Mouse (Mus musculus) cerebellum, adult 9-11 months (tissue): ENCODE measurements around the gene Rfx8.
"Not testable (repeated sequence)": the region's sequence is repeated elsewhere in the genome, so short reads cannot be mapped to it uniquely, and the experiment has no call there.

Experiments
- DNase-seq: peaks from one replicate; pipeline ENCODE4 v3.0.0; 2022

Gene Rfx8

DNA sequence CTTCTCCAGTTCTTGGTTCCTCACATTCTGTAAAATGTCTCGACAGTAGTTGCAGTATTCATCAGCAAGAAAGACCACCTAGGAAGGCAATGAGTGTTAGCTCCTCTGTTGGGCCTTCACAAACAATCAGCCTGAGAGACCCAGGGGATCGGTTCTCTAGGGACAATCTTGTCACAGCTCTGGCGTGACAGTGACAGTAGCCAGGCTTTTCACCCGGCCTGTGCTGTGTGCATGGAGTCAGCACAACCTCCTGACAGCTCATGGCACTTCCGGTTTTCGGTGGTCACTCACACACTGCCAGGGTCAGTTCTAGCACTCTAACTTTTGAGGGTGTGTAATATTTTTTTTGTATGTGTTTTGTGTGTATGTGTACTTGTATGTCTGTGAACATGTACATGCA lies 32.2 kb downstream of the Rfx8 start:
- no peak for DNase-seq

DNA sequence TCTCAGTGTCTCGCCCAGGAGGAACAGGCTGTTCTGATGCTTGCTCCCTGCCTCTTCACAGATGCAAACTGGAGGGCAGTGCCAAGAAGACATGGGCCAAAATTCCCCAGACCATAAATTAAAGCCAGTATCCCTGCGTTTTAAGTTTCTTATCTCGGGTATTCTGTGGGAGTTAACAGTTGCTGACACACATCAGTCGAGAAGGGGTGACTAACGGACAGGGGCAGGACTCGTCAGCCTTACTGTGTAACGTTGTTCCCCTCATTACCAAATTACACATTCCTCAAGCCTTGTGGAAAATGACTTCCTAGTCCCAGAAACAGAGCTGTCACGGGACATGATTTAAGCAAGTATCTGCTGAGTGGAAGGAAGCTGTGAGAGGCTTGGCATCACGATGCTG lies 33.5 kb downstream of the Rfx8 start:
- DNase-seq = no peak

DNA sequence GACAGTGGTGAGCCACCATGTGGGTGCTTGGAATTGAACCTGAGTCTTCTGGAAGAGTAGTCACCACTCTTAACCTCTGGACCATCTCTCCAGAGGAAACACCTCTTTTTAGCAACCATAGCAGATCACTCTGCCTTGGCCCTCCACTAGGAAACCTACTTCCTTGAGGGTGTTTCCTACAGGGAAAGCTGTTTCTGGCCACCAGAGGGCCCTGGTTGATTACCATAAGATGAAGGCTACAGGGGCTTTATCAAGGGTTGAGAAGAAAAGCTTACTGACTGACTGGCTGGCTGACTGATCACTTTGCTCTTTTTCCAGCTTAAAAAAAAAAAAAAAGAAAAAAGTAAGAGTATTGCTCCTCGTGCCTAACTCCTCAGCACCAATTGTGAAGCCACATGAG lies 35.0 kb downstream of the Rfx8 start:
- DNase-seq = peak; percentile 38

DNA sequence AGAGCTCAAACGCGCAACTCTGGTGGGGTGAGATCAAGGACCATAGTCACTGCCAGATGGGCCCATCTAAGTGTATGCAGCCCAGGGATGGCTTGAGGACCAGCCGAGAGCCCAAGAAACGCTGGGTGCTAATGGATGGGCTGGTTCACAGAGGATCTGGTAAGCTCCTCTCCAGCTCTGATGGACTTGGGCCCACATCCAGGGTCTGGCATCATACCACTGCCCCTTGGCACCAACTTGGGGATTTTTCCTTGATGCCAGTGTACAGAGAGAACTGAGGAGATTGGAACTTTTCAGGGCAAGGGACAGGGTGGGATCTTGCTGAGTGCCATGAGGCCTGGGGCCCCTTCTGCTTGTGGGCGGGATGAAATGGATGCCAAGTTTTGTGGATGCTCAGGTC lies 39.2 kb downstream of the Rfx8 start:
- no peak for DNase-seq

DNA sequence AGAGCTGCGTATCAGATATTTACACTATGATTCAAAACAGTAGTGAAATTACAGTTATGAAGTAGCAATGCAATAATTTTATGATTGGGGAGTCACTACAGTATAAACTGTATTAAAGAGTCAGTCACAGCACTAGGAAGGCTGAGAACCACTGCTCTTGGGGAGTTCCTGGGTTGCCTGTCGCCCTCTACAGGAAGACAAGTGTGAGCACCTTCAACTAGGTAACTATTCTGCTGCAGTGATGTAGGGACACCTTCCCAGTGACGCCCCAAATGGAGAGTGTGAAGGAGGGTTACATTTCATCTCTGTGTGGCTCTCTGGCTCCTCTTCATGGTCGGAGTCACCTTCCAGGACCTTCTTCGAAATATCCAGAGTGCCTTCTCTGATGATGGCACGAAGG lies 40.3 kb downstream of the Rfx8 start:
- no peak for DNase-seq

DNA sequence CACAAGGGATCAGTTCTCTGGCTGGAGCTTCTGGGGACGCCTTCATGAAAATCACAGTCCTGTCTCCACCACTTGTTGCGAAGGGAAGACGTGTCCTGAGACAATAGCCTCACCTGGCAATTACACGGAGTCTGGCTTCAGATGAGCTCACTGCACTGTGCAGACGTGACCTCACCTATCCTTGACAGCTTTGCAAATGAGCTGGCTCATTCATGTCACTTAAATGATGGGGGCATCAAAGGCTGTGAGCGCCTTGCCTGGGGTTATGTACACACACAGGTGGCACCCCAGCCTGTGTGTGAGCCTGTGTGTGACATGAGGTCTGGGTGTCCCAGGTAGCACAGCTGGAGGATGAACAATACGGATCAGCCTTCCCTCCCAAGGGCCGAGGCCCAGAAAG lies 41.9 kb downstream of the Rfx8 start:
- DNase-seq = no peak

DNA sequence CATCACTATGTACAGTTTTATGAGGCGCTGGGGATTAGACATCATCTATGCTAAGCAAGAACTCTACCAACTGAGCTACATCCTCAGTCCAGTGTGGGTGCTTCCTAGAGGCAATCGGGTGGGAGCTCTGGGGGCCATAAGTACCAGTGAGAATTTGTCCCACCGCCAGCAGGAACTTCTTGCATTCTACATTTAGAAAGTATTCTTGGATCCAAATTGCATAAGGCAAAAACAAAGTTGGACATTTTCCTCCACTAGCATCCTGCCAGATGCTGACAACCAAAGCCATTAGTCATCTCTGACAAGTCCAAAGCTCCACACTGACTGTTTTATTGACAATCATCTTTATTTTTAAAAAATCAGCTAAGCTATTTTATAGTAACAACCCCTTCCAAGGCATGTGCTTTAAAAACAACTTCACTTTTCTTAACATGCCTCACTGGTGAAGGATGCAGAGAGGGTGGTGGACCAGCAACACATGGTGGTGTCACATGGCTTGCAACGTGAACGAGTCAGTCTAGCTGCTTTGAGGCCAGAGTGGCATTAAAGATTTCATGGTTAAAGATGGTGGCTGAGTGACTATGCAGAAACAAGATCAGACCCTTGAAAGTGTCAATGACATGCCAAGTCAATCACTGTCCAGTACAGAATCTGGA lies 44.4 kb downstream of the Rfx8 start:
- DNase-seq = no peak

DNA sequence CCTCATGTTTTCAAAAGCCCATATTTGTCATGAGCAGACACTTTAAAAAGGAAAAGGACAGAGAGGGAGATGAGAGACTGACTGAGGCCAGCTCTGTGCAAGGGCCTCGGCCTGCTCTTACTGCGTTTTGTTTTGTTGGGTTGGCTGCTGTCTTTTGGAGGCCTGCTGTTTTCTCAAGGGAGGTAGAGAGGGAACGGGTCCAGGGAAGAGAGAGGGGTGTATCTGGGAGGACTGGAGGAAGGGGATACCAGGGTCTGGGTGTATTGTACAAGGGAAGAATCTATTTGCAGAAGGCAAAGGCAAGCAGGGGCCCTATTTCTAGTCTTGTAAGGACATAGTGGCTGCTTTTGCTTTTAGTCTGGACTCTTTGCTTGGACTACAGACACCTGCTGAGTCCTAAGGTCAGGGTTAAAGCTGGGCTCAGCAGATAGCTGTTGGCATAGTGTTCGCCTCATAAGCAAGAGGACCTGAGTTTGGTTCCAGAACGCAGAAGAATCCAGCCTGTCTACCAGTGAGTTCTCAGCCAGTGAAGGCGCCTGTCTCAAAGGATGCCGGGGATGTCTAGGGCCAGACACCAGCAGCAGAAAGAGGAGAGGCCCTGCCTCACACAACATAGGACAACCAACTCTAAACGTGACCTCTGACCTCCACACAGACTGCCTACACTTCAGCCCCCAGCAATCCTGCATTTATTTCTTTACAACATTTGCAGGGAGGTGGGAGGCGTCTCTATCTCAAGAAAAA lies 48.3 kb downstream of the Rfx8 start:
- no peak for DNase-seq

DNA sequence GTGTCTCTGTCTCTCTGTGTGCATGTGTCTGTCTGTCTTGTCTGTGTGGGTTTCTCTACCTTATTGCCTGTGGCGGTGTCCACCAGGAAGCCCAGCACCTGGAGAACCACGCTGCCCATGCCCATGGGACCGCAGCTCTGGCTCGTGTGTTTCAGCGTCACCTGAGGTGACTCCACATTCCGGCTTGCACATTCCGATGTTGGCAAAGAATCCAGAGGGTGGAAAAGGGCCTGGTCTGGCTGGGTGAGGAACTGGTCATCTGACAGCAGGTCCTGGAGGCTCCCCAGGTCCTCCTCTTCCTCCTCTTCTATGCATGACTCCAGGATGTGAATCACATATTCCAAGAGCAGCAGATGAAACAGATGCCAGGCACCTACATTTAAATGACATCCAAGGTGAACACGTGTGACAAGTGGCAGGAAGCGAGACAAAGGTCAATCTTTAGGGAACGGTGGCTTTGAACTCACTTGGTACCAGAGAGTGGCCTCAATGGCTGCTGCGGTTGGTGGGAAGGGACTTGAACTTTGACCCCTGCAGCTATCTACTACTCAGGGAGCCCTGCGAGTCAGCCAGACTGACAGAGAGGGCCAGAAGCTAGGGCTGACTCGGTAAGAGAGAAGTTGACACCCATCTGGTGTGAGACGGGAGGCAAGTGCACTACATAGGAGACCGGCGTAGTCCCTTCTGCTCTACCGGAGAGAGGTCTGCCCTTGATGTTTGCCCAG lies 50.4 kb downstream of the Rfx8 start:
- no peak for DNase-seq

DNA sequence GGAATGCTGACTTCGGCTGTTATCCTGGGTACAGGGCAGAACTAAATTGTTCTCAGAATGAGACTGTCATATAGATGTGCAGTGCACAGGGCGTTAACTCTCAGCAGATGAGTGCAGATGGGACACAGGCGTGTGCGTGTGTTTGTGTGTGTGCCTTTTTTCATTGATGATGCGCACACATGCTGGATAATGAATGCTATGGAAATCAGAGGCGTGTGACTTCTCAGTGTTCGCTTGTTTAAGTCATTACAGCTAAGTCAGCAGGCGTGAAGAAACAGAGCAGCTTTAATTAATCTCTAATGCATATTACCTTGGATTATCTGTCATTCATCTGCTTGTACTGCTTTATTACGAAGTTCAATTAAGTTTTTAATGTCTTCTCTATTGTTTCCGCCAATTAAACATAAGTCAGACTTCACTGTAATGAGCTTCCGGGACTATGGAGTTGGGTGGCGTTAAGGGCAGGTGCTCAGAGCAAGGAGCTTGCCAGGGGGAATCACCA lies 54.0 kb downstream of the Rfx8 start:
- no peak for DNase-seq

DNA sequence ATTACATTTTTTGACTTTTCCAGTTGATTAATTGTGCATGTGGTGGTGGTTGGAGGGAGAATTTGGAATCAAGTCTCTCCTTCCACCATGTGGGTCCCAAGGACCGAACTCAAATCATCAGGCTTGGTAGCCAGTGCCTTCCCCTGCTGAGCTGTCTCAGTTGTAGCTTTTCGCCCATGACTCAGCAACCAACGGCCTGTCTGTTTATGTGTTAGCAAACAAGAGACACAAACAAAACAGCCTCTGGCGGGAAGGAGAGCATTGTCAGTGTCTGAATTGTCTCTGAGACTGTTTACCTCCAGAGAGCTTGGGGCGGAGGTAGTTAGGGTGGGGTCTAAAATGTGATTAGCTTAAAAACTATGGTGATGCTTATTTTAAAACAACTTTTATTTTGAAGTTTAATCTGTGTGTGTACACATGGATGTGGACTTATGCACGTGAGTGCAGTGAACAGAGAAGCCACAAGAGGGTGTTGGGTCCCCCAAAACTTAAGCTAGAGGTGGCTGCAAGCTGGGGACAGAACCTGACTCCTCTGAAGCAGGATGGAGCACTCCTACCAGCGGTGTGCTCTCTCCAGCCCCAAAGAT lies 56.7 kb downstream of the Rfx8 start:
- DNase-seq = no peak

DNA sequence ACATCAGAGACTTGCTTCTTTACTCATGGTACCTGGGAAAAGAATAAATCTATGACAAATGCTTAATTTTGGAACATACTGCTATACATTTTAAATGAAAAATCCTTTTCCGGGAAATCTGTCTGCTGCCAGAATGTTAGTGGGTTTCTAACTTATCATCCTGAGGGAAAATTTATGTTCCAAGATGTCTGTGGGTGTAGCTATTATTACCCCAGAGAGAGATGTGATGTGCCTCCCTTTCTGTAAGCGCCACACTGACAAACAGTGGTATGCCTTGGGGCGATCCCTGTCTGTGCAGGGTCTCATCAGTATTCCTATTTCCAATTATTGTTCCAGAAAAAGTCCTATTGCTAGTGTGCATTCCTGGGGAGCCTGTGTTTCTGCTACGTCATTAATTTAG lies 57.7 kb downstream of the Rfx8 start:
- no peak for DNase-seq

DNA sequence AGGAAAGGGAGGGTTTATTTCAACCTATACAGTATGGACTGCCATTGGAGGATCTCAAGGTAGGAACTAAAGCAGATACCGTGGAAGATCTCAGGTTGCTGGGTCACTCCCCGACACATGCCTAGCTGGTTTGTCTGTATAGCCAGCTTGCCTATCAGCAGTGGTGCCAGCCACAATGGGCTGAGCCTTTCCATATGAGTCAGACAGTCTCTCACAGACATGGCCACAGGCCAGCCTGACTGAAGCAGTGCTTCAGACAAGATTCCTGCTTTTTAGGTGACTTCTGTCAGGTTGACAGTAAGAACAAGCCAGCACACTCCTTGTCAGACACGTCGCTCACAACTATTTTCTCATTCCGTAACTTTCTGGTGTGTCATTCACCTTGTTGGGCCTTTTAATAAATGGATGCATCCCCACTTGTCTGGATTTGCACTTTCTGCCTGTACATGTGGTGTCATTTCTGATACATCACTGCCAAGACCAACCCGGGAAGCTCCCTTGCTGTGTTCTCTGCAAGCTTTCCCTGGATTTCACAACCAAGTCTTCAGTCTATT lies 63.7 kb downstream of the Rfx8 start:
- no peak for DNase-seq

DNA sequence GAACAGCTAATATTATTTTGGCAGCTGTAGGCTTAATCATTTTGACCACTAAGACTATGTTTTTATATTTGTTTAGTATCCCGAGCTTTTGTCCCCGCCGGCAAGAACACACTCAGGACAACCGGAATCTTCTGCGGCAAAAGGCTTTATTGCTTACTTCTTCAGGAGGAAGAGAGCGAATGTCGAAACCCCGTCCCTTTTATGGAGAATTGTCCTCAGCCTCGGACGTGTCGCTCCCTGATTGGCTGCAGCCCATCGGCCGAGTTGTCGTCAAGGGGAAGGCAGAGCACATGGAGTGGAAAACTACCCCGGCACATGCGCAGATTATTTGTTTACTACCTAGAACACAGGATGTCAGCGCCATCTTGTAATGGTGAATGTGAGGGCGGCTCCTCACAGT lies 65.9 kb downstream of the Rfx8 start:
- not testable (repeated sequence) for DNase-seq

DNA sequence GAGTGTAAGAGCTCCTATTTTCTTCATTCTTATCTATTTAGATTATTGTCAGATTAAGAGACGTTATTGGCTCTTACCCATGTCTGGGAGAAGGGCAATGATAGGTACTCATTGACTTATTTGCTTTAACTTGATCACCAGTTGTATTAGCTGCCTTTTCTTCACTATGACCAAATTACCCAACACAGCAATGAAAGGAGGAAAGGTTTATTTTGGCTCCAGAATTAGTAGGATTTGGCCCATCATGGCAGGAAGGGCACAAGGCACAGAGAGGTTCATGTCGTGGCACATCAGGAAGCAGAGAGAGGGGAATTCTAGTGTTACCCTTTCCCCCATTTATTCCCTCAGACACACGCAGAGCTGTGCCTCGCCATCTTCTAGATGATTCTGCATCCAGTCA lies 67.8 kb downstream of the Rfx8 start:
- DNase-seq = no peak

DNA sequence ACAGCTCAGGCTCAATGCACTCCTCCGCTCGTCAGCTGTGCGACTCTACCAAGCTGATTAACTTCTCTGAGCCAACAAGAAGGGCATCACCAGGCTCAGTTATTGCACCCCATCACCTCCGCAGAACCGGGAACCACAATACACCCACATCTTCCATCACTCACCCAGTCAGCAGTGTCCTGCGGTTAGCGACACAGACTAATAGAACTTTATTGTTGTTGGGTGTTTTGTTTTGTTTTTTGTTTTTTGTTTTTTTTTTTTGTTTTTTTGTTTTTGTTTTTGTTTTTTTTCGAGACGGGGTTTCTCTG lies 69.6 kb downstream of the Rfx8 start, which contains the start of gene Creg2:
Gene Creg2 (minus strand): TSS at position 234 of the 308 bp plus-strand sequence.
- no peak for DNase-seq

DNA sequence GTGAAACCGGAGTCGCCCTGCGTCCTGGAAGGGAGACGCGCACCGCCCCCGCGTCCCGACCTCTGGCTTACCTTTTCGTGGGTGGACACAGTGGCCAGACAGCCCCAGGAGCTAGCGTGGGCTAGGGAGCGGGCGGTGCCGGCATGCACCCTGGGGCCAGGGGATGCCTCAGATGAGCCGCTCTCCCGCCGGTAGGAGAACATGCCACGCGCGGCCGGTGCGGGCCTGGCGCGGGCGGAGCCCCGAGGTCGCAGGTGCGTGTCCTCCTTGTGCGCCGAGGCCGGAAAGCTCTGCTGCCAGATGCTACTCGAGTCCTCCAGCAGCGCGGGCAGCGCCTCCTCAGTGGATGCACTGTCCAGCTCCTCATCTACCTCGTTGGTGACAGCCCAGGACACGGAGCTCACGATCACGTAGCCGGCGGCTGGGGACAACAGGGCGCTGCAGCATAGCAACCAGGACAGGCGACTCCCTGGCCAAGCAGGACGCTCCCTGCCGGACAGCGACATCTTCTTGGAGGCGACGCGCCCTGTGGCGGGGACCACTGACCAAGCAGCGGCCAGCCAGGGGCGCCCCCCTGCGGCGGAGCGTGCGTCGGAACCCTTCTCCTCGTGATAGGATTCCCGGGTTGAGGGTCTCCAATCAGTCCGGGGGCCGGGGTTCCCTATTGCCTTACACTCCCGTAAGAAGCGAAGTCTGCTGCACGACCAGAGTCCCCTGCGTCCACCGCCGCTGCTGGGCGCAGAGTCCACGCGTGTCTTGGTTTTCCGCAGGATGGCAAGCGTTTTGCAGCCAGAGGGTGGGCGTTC lies 70.2 kb downstream of the Rfx8 start:
- peak; percentile 48 for DNase-seq

DNA sequence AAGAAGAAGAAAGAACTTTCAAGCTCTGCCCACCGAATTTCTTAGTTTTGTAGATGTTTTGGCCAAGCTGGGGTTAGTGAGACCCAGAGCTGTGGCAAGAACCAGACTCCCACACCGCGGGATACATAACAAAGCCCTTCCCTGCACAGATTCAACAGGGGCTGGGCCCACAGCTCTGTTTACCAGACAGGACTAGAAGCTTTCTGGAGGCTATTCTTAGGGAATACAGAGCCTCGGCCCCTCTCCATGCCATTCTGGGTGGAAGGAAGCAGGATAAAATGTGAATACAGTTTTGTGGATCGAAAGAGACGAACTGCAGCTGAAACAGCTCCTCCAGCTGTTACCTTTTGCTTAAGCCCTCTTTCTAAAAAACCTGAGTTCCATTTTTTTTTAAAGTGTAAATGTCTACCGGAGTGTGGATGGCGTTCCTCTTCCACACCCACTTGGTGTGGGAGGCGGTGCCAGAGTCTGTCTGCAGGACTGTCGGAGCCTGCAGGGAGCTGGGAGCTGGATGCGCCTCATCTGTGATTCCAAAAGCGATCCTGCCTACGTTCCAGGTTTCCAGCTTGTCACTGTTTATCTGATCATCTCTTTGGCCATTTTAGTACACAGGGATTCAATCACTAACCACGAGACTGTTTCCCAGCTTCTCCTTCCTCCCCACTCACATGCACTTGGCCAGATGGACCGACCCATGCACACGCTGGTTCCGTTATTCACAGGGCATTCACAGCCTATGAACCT lies 70.9 kb downstream of the Rfx8 start:
- no peak for DNase-seq

DNA sequence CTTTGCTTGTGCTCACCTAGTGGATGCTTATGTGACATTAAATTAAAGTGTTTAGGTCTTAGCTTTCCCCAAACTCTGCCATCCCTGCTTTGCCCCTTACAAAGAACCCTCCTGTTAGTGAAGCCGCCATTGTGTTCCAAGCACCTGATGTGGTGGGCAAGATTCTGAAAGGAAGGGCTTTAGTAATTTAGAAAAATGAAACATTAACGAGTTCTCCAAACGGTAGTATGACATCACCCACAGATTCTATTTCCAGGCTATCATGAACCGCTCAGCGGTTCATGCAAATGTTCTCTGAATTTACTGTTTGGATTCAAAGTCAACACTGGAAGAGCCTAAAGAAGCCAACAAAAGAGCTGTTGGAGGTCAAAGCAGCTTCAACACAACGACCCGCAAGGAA lies 72.2 kb downstream of the Rfx8 start:
- DNase-seq = no peak

DNA sequence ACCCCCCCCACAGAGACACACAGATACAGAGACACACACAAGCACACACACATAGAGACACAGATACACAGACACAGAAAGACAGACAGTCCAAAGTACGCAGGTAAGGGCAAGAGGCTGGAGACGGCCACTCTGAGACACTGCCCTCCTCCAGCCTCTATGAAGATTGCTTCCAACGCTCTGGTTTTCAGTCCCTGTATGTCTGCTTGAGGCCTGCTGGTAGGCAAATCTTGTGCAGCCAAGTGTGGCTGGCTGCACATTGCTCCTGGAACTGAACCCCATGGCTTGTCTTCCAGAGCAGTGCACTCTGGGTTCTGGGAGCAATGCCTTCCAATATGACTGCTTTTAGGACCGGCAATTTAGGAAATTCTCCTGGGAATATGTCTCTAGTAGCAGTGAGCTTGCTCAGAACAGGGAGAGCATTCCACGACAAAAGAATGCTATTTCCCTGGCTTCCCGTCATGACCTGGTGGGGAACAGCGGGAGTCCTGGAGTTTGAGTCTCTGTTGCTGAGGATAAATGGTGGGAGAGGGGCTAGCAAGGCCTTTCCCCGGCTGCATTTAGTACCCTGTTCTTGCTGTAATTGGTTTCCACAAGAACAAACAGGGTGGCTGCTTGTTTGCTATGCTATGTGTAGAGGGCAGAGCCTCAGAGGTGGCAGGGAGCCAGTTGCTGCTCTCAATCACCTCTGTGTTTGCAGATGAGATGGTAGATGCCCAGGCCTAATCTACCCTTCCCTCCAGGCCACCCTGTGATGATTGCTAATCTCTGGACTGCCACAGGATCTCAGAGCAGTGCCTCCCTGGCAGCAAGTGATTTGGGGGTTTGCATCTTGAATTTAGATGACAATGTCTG lies 74.7 kb downstream of the Rfx8 start:
- peak; percentile 11 for DNase-seq

DNA sequence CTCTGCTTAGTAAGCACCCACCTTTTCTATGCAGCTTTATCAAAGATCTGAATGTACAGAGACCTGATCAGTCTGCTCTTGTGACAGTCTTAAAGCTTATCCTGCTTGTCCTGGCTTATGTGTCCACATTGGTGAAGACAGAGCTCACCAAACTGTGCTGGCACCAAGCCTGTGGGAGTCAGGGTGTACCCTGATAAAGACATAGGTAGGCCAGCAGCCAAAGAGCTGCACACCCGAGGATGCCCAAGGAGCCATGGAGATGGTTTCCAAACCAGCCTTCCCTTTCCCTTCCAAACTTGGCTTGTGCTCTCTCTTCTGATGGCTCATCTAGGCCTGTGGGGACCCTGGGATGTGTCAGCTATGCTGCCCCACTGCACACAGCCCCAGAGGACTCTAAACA lies 76.5 kb downstream of the Rfx8 start:
- DNase-seq = no peak
